Mouse (Mus musculus) cerebellum, adult 9-10 months (tissue): Measurements from ENCODE around the gene Nemf.

ENCODE experiments used
- DNase-seq: peaks from one replicate; pipeline ENCODE4 v3.0.0; 2022

Gene Nemf

GRCm38 (mm10) chr12:69300391-69300790, 56.6 kb downstream of the Nemf start:
- DNase-seq = no peak

- DNase-seq = no peak
Measured at GRCm38 (mm10) chr12:69299831-69300230, 57.1 kb downstream of the Nemf start.

GRCm38 (mm10) chr12:69299231-69299630, 57.7 kb downstream of the Nemf start:
- DNase-seq = peak; percentile 32

- peak; percentile 31 for DNase-seq
Measured at GRCm38 (mm10) chr12:69298281-69298680, 58.7 kb downstream of the Nemf start.

GRCm38 (mm10) chr12:69297411-69298150, 59.4 kb downstream of the Nemf start:
- peak; percentile 23 for DNase-seq

- peak; percentile 87 for DNase-seq
Measured at GRCm38 (mm10) chr12:69296511-69297410, 60.2 kb downstream of the Nemf start, which contains the start of gene Klhdc2. Klhdc2 (plus strand) TSS chr12:69296681.

- DNase-seq = peak; percentile 43
Measured at GRCm38 (mm10) chr12:69295651-69296050, 61.3 kb downstream of the Nemf start.

GRCm38 (mm10) chr12:69294936-69295335, 62.0 kb downstream of the Nemf start:
- peak; percentile 19 for DNase-seq

GRCm38 (mm10) chr12:69293815-69294214, 63.1 kb downstream of the Nemf start:
- DNase-seq = no peak

GRCm38 (mm10) chr12:69292401-69292800, 64.6 kb downstream of the Nemf start:
- DNase-seq = no peak

GRCm38 (mm10) chr12:69288699-69289098, 68.3 kb downstream of the Nemf start:
- no peak for DNase-seq

GRCm38 (mm10) chr12:69287535-69287934, 69.4 kb downstream of the Nemf start:
- no peak for DNase-seq

- no peak for DNase-seq
Measured at GRCm38 (mm10) chr12:69283146-69283545, 73.8 kb downstream of the Nemf start.

GRCm38 (mm10) chr12:69280915-69281314, 76.0 kb downstream of the Nemf start:
- DNase-seq = no peak

- no peak for DNase-seq
Measured at GRCm38 (mm10) chr12:69279931-69280469, 77.0 kb downstream of the Nemf start.

- no peak for DNase-seq
Measured at GRCm38 (mm10) chr12:69268956-69269355, 88.0 kb downstream of the Nemf start.

- DNase-seq = no peak
Measured at GRCm38 (mm10) chr12:69267956-69268632, 88.9 kb downstream of the Nemf start.

- DNase-seq = no peak
Measured at GRCm38 (mm10) chr12:69265031-69265430, 91.9 kb downstream of the Nemf start.

- DNase-seq = no peak
Measured at GRCm38 (mm10) chr12:69262251-69262650, 94.7 kb downstream of the Nemf start.
